Mouse (Mus musculus) C3H10T1/2 (cell line): ENCODE data around the gene Lrif1. TPM values are rescaled to one million over a fixed set of nuclear protein-coding genes. Genes with fewer than 3 reads are reported as not detected.

Experiments used
- polyA plus RNA-seq, 2 experiments: library from polyadenylated mRNA; unstranded; fragments of >200 nt; fragmentation: generic; extraction: Trizol; gene quantifications; one replicate each; pipeline ENCODE4 v1.2.1; 2012; ENCODE audit warnings: missing spikeins in 2 of 2

The Lrif1 gene
- polyA plus RNA-seq, result 1 to 10 TPM in 1 of 2 experiments, under 1 TPM in 1; 0.77 to 2.9 TPM

DNA sequence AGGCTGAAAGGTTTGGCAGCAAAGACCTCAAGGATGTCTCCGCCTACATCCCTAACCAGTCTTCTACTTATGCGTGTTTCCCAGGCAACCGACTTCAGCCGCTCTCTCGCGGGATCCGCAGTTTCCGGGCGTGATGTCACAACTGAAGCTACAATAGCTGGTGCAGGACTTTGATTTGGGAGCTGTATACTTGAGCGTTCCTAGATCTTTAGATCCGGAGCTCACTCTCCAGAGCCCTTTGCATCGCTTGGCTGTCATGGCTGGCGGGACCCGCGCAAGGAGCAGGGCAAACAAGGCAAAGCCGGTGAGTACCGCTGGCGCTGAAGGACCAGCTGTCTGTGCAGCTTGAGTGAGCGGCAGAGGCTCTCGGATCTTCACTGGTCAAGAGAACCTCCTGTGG lies at the start of gene Lrif1:
Lrif1 (plus strand) TSS at position 158 of the 400 bp plus-strand sequence.

Other genes starting within 250 kb of the Lrif1 start
- gene Dennd2d, start 202.6 kb upstream of the Lrif1 start, polyA plus RNA-seq, result under 1 TPM; 0.02 to 0.26 TPM
- gene Dram2, start 137.2 kb upstream of the Lrif1 start, polyA plus RNA-seq, result 1 to 10 TPM in 1 of 2 experiments, under 1 TPM in 1; 0.37 to 9.2 TPM
- 1 to 10 TPM in 1 of 2 experiments, under 1 TPM in 1; 0.78 to 8.7 TPM for gene Cept1, start 137.2 kb upstream of the Lrif1 start, polyA plus RNA-seq
- not detected for gene Cd53, start 105.2 kb downstream of the Lrif1 start, polyA plus RNA-seq
- gene Olfr266, start 141.3 kb downstream of the Lrif1 start, polyA plus RNA-seq, result not detected